ENCODE assay signal across 7 mouse cellular contexts in the genomic region with DNA sequence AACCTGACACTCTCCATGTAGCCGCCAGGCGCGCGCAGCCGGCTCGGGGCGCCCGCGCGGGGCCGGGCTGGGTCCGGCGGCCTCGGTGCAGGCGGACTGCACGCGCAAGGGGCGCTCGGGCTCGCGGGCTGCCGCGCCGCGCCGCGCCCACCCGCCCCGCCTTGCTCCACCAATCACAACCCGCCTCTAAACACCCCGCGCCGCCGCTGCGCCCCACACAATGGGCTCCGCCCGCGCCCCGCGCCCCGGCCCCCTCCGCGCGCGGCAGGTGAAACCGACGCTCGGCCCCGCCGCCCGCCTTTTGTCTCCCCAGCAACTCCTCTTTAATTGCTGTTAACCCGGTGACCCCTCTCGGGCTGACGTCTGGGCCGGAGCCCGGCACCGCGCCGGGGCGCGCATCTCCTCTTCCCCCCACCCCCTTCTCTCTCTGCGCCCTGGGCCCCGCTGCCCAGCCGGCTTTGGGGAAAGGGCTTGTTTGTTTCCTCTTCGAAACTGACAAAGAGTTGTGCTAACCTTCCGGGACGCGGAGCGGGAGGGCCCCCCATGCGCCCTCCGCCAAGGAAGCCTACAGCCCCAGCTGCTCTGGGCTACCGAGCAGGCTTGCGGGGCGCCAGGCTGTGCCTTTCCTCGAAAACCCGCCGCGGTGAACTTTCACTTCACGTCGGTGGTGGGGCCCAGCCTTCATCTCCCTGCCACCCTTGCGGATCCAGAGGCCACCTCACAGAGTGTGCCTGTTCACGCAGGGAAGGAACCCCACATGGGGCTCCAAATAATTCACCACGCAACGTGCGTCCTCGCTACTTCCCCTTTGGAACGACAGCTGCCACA.
DNase-seq lines count a peak whose midpoint lies in the region; ATAC-seq and TF ChIP-seq lines count a peak whose summit lies in the region.

No protein-coding gene starts in this region.

- 1% methylated on average over 61 of the region's 87 CpGs for WGBS in forebrain, embryonic 16.5 days
- WGBS in hindbrain, embryonic 15.5 days, result 1% methylated on average over 66 of the region's 87 CpGs
- 2% methylated on average over 76 of the region's 87 CpGs for WGBS in liver, adult 2 months
- WGBS in midbrain, embryonic 16.5 days, result under 1% methylated on average over 74 of the region's 87 CpGs

- TF ChIP-seq EP300 in CH12.LX (IDR thresholded peaks at IDR 0.05; ENCODE audit: low read length), result no peak; the same call in 1 of the 2 replicates

- peak; percentile 49; the same call in 1 of the 2 replicates for TF ChIP-seq POLR2A in CH12.LX (IDR thresholded peaks at IDR 0.05; ENCODE audit: low read depth, low read length)
- no peak for TF ChIP-seq POLR2A in liver, adult 2 months (IDR thresholded peaks at IDR 0.05; ENCODE audit: extremely low read depth, insufficient read depth, low read length)

- H3K4me3 ChIP-seq in CH12.LX (replicated peaks in 1 of 3; ENCODE audit: low read depth in 2 of 3, low read length in 2 of 3, poor library complexity in 1 of 3), result peak overlapping the region; percentile 74 to 89 (median 79)
- H3K4me3 ChIP-seq in forebrain, embryonic 16.5 days (replicated peaks; ENCODE audit: low read length), result peak overlapping the region; percentile 61
- peak overlapping the region; percentile 50 for H3K4me3 ChIP-seq in hindbrain, embryonic 15.5 days
- H3K4me3 ChIP-seq in liver, adult 2 months (ENCODE audit: insufficient read depth, low read depth, low read length), result peak overlapping the region; percentile 79
- H3K4me3 ChIP-seq in midbrain, embryonic 16.5 days (ENCODE audit: low read depth, low read length), result peak overlapping the region; percentile 68

- DNase-seq in CH12.LX (ENCODE audit: extremely low read depth), result no peak
- DNase-seq in liver, adult 2 months (ENCODE audit: extremely low read depth, low read depth, low spot score), result no peak
- peak; percentile 48 to 78 for DNase-seq in spleen, postnatal 4 days (ENCODE audit: low spot score in 2 of 2)

- peaks cover 90% of the 10 kb centered on the region for H3K79me2 ChIP-seq in CH12.LX (replicated peaks; ENCODE audit: control insufficient read depth, extremely low read depth, insufficient read depth, poor library complexity, severe bottlenecking)
- H3K79me2 ChIP-seq in liver, adult 2 months (ENCODE audit: control insufficient read depth, insufficient read depth, low read length), result peaks cover 13% of the 10 kb centered on the region; the same call in 1 of the 2 replicates

- H3K4me1 ChIP-seq in CH12.LX (ENCODE audit: control insufficient read depth in 1 of 2, insufficient read depth in 2 of 2), result peaks cover 6 to 40% of the 10 kb centered on the region in 2 experiments
- peaks cover 24% of the 10 kb centered on the region for H3K4me1 ChIP-seq in forebrain, embryonic 16.5 days (replicated peaks; ENCODE audit: control insufficient read depth, insufficient read depth, low read length)
- H3K4me1 ChIP-seq in hindbrain, embryonic 15.5 days (replicated peaks), result peaks cover 31% of the 10 kb centered on the region
- peaks cover 8% of the 10 kb centered on the region; the same call in 1 of the 2 replicates for H3K4me1 ChIP-seq in liver, adult 2 months (ENCODE audit: control insufficient read depth, insufficient read depth, low read length)
- peaks cover 16% of the 10 kb centered on the region for H3K4me1 ChIP-seq in midbrain, embryonic 16.5 days (ENCODE audit: control insufficient read depth, insufficient read depth, low read length)

- H3K4me2 ChIP-seq in CH12.LX (ENCODE audit: insufficient read depth, low read depth, poor library complexity, severe bottlenecking), result peak overlapping the region; percentile 94
- H3K4me2 ChIP-seq in forebrain, embryonic 16.5 days (ENCODE audit: low read length), result peak overlapping the region; percentile 84
- H3K4me2 ChIP-seq in hindbrain, embryonic 15.5 days, result peak overlapping the region; percentile 87
- H3K4me2 ChIP-seq in midbrain, embryonic 16.5 days (ENCODE audit: low read length), result peak overlapping the region; percentile 74

- peak overlapping the region; percentile 96 for H3K9ac ChIP-seq in CH12.LX (ENCODE audit: insufficient read depth, low read depth)
- H3K9ac ChIP-seq in forebrain, embryonic 16.5 days (replicated peaks; ENCODE audit: low read depth, low read length), result peak overlapping the region; percentile 71
- H3K9ac ChIP-seq in hindbrain, embryonic 15.5 days, result peak overlapping the region; percentile 47
- peak overlapping the region; percentile 46 for H3K9ac ChIP-seq in liver, adult 2 months (ENCODE audit: low read depth, low read length)
- H3K9ac ChIP-seq in midbrain, embryonic 16.5 days (ENCODE audit: low read depth, low read length), result peak overlapping the region; percentile 77

- no peak for TF ChIP-seq CTCF in CH12.LX (conservative IDR thresholded peaks at IDR 0.05 in 1 of 2, IDR thresholded peaks at IDR 0.05 in 1 of 2; ENCODE audit: low read depth in 2 of 2, low read length in 2 of 2)
- 0 out of 2 replicates have a peak, but pooled peaks have one; percentile 6 for TF ChIP-seq CTCF in liver, adult 2 months (IDR thresholded peaks at IDR 0.05; ENCODE audit: low read depth, low read length)

- in situ Hi-C loops in CH12.LX (cut with MboI; ENCODE audit: low pct_ligation_motif_present, low pct_unique_long_range_greater_than_20kb, low sequenced_read_pairs), result no loop called here

- no peaks in the 10 kb centered on the region for H3K9me3 ChIP-seq in CH12.LX (replicated peaks; ENCODE audit: low read length)
- H3K9me3 ChIP-seq in forebrain, embryonic 16.5 days (ENCODE audit: control insufficient read depth, low read length), result no peaks in the 10 kb centered on the region
- no peaks in the 10 kb centered on the region for H3K9me3 ChIP-seq in hindbrain, embryonic 15.5 days
- no peaks in the 10 kb centered on the region for H3K9me3 ChIP-seq in midbrain, embryonic 16.5 days (replicated peaks; ENCODE audit: control insufficient read depth, low read length, poor library complexity, severe bottlenecking)

- dilution Hi-C loops in CH12.LX (cut with MboI; ENCODE audit: extremely low pct_ligation_motif_present, extremely low pct_unique_long_range_greater_than_20kb, low sequenced_read_pairs), result no loop called here

- ATAC-seq in activated CD4-positive, CD25-positive, alpha-beta regulatory T cell, adult 4 months, result peak; percentile 11
- peak; percentile 97 for ATAC-seq in forebrain, embryonic 16.5 days
- ATAC-seq in hindbrain, embryonic 15.5 days (ENCODE audit: low FRiP score, low read depth), result peak; percentile 94
- ATAC-seq in midbrain, embryonic 16.5 days, result peak; percentile 95

- H3K27ac ChIP-seq in CH12.LX (ENCODE audit: insufficient read depth, low read depth), result peak overlapping the region; percentile 92
- peak overlapping the region; percentile 89 for H3K27ac ChIP-seq in forebrain, embryonic 16.5 days (ENCODE audit: low read length)
- H3K27ac ChIP-seq in hindbrain, embryonic 15.5 days (replicated peaks), result peak overlapping the region; percentile 80
- H3K27ac ChIP-seq in liver, adult 2 months (replicated peaks; ENCODE audit: insufficient read depth, low read depth, low read length), result no peak overlapping the region; the same call in 1 of the 2 replicates
- peak overlapping the region; percentile 77 for H3K27ac ChIP-seq in midbrain, embryonic 16.5 days (ENCODE audit: low read length)

- no peak for TF ChIP-seq RAD21 in CH12.LX (IDR thresholded peaks at IDR 0.05; ENCODE audit: low read depth, low read length)

- H3K27me3 ChIP-seq in CH12.LX (replicated peaks), result no peaks in the 10 kb centered on the region
- H3K27me3 ChIP-seq in forebrain, embryonic 16.5 days (replicated peaks; ENCODE audit: control insufficient read depth, insufficient read depth, low read length), result 0 out of 2 replicates have a peak, but pooled peaks cover 6% of the 10 kb centered on the region
- peaks cover 18% of the 10 kb centered on the region; the same call in 1 of the 2 replicates for H3K27me3 ChIP-seq in hindbrain, embryonic 15.5 days
- no peaks in the 10 kb centered on the region for H3K27me3 ChIP-seq in liver, adult 2 months (ENCODE audit: control insufficient read depth, insufficient read depth, low read length)
- H3K27me3 ChIP-seq in midbrain, embryonic 16.5 days (ENCODE audit: control insufficient read depth, insufficient read depth, low read depth, low read length), result no peaks in the 10 kb centered on the region

- peaks cover 0 to 3% of the 10 kb centered on the region in 2 experiments for H3K36me3 ChIP-seq in CH12.LX (replicated peaks in 1 of 2; ENCODE audit: control insufficient read depth in 1 of 2, insufficient read depth in 1 of 2, low read length in 1 of 2)
- no peaks in the 10 kb centered on the region for H3K36me3 ChIP-seq in forebrain, embryonic 16.5 days (ENCODE audit: control insufficient read depth, insufficient read depth)
- H3K36me3 ChIP-seq in hindbrain, embryonic 15.5 days, result no peaks in the 10 kb centered on the region
- H3K36me3 ChIP-seq in liver, adult 2 months (ENCODE audit: control insufficient read depth, insufficient read depth, low read length), result no peaks in the 10 kb centered on the region
- H3K36me3 ChIP-seq in midbrain, embryonic 16.5 days (ENCODE audit: control insufficient read depth, insufficient read depth, low read length), result no peaks in the 10 kb centered on the region

TF ChIP-seq in CH12.LX, 34 proteins besides CTCF, POLR2A, EP300 and RAD21 (continues in another document):
- TF ChIP-seq CHD2 (IDR thresholded peaks at IDR 0.05; ENCODE audit: low read length), result no peak
- no peak for TF ChIP-seq JUN (IDR thresholded peaks at IDR 0.05; ENCODE audit: insufficient read depth, low read depth, low read length)
- peak; percentile 41; the same call in 1 of the 2 replicates for TF ChIP-seq IRF4 (IDR thresholded peaks at IDR 0.05; ENCODE audit: low read depth, low read length)
- TF ChIP-seq ZNF384 (IDR thresholded peaks at IDR 0.05; ENCODE audit: low read depth, low read length), result no peak
- peak; percentile 46; the same call in 1 of the 2 replicates for TF ChIP-seq MAX (IDR thresholded peaks at IDR 0.05; ENCODE audit: low read length)
- no peak; the same call in 1 of the 2 replicates for TF ChIP-seq SIN3A (IDR thresholded peaks at IDR 0.05; ENCODE audit: low read length)
- TF ChIP-seq POLR2AphosphoS2 (IDR thresholded peaks at IDR 0.05; ENCODE audit: low read depth, low read length), result no peak
- TF ChIP-seq MXI1 (IDR thresholded peaks at IDR 0.05; ENCODE audit: low read depth, low read length), result peak; percentile 69; the same call in 1 of the 2 replicates
- no peak for TF ChIP-seq TCF12 (IDR thresholded peaks at IDR 0.05; ENCODE audit: low read depth, low read length)
- TF ChIP-seq BHLHE40 (IDR thresholded peaks at IDR 0.05; ENCODE audit: low read depth, low read length), result peak; percentile 48; the same call in 1 of the 2 replicates
- TF ChIP-seq HCFC1 (IDR thresholded peaks at IDR 0.05; ENCODE audit: low read depth, low read length), result no peak
- no peak for TF ChIP-seq MAZ (IDR thresholded peaks at IDR 0.05; ENCODE audit: low read depth, low read length)
- no peak for TF ChIP-seq ZC3H11A (IDR thresholded peaks at IDR 0.05; ENCODE audit: low read depth, low read length)
- no peak for TF ChIP-seq E2F4 (IDR thresholded peaks at IDR 0.05; ENCODE audit: insufficient replicate concordance, low read depth, low read length)
- TF ChIP-seq ZKSCAN1 (IDR thresholded peaks at IDR 0.05; ENCODE audit: borderline replicate concordance, low read depth, low read length), result no peak
- TF ChIP-seq SMC3 (IDR thresholded peaks at IDR 0.05; ENCODE audit: low read depth, low read length), result no peak

Comparison
In these comparisons a context has a peak if more than half of its experiments do, and no peak if none do; other contexts are left out.
1. DNase-seq: peak in spleen, postnatal 4 days (2 of 2); none in CH12.LX (single experiment) and liver, adult 2 months (single experiment).
2. H3K9ac ChIP-seq: peak in every context shown above with its lines; median percentile 96 in CH12.LX; 77 in midbrain, embryonic 16.5 days; 71 in forebrain, embryonic 16.5 days; 47 in hindbrain, embryonic 15.5 days; 46 in liver, adult 2 months.
3. ATAC-seq: peak in every context shown above with its lines; median percentile 97 in forebrain, embryonic 16.5 days; 95 in midbrain, embryonic 16.5 days; 94 in hindbrain, embryonic 15.5 days; 11 in activated CD4-positive, CD25-positive, alpha-beta regulatory T cell, adult 4 months.
4. Peak in every context shown above with its lines, with median percentiles within 50 percentile points of each other: H3K4me2 ChIP-seq and H3K4me3 ChIP-seq.